Mouse (Mus musculus) naive thymus-derived CD4-positive, alpha-beta T cell, adult 2 months (primary cell): ENCODE results near the gene Ccdc85c.

Experiments used
- DNase-seq: peaks from one replicate; pipeline ENCODE4 v3.0.0-alpha.2; 2011; ENCODE audit warnings: low read depth

Gene Ccdc85c

DNA sequence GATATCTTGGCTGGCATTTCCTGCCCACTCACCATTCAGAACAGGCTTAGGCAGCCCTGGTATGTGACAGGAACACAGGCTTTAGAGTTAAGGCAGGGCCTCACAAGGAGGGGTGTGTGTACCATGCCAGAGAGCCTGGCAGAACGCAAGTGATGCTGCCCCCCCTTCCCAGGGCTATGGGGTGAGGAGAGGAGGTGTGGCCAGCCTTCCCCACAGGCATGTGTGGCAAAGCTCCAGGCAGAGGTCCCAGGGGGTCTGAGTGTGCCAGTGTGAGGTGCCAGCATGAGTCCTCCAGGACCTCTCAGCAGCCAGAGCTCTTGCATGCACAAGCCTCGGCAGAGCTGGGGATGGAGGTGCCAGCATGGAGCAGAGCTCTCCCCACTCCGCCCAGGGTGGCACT, 19.4 kb upstream of the Ccdc85c start:
- no peak for DNase-seq

GRCm38 (mm10) chr12:108292957-108293356, 17.7 kb upstream of the Ccdc85c start:
- DNase-seq, result peak; percentile 80

GRCm38 (mm10) chr12:108292419-108292818, 17.2 kb upstream of the Ccdc85c start:
- DNase-seq, result peak; percentile 21

- DNase-seq, result no peak
These were observed 13.1 kb upstream of the Ccdc85c start for GRCm38 (mm10) chr12:108288127-108288880.

GRCm38 (mm10) chr12:108287011-108287410, 11.8 kb upstream of the Ccdc85c start:
- no peak for DNase-seq

- no peak for DNase-seq
These were observed 11.2 kb upstream of the Ccdc85c start for GRCm38 (mm10) chr12:108286381-108286780.

DNA sequence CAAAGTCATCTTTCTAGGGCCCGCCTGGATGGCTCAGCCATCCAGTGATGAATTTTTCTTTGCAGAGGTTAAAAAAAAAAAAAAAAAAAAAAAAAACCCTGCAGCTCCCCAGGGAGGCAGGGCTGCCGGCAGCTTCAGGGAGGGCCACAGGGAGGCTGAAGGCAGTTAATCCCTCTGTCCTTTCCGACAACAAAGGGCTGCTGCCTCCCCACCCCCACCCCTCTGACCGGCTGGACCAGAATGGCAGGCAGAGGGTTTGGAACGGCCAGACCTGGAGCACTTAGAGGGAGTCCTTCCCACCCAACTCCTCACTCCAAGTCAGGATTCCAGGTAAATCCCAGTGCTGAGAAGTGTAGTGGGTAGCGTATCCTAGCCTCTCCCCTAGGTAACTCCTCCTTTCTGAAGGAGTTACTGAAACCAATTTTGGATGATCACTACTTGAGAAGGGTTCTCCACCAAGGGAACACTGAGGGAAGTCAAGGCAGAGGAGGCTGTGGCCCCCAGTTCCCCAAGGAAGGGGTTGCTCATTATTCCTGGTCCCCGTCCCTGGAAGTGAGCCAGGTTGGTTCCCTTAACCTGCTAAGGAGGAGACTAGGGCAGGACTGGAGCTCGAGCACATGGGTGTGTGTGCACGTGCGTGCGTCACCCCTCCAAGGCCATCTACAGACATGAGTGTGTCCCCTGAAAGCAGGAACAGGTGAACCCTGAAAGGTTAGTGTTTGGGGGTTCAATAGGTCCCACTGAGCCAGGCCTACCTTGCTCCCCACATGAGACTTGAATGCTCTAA, 10.2 kb upstream of the Ccdc85c start:
- no peak for DNase-seq

DNA sequence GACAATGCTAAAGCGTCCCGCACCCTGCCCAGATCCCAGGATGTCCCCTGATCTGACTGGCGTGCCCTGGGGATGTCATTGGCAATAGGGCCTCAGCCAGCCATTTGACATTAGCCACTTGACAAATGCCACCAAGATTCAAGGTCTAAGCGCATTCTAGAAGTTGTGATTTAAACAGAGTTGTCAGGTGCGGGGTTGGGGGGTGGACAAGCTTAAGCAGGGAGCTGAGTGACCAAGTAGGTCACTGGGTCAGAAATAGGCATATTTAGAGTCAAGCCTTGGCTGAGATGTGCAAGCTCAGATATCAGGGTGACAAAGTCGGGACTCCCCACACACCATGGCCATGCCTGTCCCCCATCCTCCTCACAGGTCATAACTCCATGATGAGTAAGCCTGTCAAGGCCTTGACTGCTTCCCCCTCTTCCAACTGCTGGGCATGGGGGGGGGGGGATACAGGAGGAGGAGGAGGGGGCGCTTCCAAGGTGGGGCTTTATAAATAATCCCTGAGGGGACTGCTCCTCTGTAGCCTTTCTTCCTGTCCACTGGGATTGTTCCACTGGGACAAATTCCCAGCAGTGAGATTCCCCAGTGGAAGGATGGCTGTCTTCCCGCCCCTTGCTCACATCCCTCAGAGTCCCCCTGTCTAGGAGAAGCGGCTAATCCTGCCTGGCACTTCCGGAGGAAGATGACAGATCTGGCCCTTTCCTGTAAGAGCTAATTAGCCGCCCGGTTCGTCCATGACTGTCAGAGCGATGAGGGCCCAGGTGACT, 9.4 kb upstream of the Ccdc85c start:
- no peak for DNase-seq

GRCm38 (mm10) chr12:108278221-108278918, 3.1 kb upstream of the Ccdc85c start:
- DNase-seq, result no peak

- DNase-seq, result peak; percentile 9
These were observed 2.2 kb upstream of the Ccdc85c start for GRCm38 (mm10) chr12:108277341-108277841.

GRCm38 (mm10) chr12:108275920-108276822, 946 bp upstream of the Ccdc85c start:
- DNase-seq, result peak; percentile 57

DNA sequence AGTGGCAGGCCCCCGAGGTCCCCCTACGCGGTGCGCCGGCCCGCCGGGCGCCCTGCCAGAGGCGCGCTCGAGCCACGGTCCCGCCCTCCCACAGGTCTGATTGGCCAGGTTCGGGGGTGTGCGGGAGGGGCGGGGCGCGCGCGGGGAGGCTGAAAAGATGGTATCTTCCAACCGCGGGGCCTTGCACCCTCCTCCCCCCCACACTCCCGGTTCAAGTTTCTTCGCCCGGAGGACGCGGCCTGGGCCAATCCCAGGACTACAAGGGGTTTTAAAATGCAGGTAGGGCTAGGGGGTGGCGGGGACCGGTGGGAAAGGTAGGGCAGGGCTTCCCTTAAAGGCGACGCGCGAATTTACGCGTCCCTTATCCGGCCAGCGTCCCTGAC, 274 bp upstream of the Ccdc85c start:
- peak; percentile 97 for DNase-seq

DNA sequence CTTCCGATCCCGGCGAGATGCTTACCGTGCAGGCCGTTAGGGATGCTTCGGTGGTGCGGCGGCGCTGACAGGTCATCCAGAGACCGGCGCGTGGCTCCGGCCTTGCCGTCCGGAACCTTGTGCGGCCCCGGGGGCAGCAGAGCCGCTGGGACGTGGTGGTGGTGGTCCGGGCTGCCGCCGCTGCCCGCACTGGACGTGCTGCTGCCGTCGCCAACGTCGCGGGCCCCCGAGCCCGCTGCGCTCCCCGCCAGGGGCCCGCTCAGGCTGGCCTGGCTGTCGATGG, 971 bp downstream of the Ccdc85c start:
- DNase-seq, result no peak

DNA sequence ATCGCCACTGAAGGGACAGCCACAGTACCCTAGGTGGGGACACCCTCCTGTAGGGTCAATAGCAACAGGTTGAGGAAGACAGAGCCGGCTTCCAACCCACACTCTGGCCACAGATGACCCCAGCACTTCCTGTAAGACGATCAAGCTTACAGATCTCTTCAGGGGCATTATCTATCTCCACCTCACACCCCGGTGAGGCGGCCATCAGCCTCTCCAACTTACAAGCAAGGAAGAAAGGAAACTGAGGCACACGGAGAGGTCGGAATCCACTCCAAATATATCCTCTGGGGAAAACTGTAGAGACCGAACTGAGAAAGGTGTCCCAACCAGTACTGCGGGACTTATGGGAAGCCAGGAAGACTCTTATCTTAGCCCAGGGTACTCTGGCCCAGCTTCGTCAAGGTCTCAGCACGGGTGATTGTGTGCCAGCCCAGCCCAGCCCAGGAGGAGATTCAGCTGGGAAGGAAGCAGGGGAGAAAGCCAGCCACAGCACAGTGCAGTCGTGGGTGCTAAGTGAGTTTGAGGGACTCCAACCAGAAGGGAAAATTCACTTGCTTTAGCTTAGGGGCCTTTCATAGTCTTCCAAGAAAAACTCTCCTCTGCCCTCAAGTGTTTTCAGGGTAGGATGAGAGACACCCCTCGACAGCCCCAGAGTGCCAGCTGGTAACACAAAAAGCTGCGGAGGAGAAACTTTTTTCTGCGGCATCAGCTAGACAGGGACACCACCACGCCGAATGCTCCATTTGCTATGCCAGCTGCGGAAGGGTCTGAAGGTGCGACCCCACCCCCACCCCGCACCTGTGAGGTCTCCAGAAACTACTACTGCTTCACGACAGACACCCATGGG, 1.5 kb downstream of the Ccdc85c start:
- peak; percentile 33 for DNase-seq

- no peak for DNase-seq
These were observed 3.0 kb downstream of the Ccdc85c start for GRCm38 (mm10) chr12:108272143-108272635.

DNA sequence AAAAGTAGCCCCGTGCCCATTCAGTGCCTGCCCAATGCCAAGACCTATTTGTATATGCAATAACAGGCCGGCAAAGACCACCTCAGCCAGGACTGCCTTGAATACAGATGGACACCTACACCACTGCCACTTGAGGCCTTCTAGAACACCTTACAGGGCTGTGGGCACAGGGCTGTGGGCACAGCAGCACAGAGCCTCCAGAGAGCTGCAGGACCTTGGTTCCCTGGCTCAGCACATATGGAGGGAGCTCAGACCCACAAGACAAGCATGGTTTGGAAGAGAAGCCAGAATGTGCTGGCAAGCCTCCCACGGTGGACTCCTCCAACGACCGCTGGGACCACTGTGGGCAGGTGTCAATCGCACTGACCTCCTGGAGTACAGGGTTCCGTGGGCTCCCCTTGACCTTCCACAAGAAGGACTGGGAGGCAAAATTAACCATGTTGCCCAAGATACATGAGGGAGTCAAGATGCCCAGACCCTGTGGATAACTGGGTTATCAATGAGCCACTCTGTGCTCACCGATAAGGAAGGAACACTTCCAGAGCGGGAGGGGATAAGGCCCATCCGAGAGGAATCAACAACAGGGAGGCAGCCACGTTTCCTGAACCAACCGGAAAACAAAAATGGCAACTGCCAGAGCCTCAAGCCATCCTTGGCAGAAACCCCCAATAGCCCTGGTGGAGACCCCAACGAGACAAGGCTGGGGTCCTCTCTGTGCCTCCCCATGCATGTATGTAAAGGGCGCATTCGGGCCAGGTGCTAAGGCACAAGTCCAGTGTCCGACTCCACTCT, 3.7 kb downstream of the Ccdc85c start:
- DNase-seq, result no peak

DNA sequence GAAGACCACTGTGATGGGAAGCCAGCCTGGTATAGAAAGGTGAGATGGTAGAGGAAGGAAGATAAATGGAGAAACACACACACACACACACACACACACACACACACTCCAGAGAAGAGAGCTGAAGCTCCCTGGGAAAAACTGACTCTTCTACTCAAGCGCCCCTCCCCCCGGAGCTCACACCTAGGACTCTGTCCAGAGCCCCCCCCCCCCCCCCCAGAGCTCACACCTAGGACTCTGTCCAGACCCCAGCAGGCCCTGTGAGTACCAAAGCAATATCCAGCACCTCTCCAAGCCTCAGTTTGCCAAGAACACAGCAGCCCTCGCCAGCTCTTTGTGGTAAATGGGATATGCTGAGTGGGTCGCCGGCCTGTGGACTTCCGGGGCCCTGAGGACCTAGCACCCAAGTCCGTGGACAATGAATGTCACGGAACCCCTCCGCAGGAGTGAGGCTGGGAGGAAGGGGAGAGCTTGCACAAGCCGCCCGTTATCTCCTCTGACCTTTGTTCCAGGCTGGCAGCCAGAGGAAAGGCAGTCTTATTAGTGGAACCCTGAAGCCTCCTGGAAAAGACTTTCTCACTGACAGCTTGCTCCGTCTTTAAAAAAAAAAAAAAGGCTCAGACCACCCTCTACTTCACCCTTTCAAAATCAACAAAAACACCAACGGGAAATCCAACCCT, 4.8 kb downstream of the Ccdc85c start:
- DNase-seq, result no peak

GRCm38 (mm10) chr12:108269699-108270098, 5.5 kb downstream of the Ccdc85c start:
- DNase-seq, result no peak
